Mouse (Mus musculus) heart, embryonic 14.5 days (tissue): ENCODE data around the gene Psmd10. TPM values are rescaled to one million over a fixed set of nuclear protein-coding genes. Genes with fewer than 3 reads are reported as not detected.

Experiments used
- ATAC-seq: fragments of 200-750 bp; cut with Nextera tagmentation; 2 replicates; pipeline ENCODE4 v1.8.0; 2017; ENCODE audit warnings: low read depth, moderate TSS enrichment; ENCODE audit not compliant: insufficient number of reproducible peaks, insufficient read depth, low FRiP score
- H3K27ac ChIP-seq, 2 experiments: fragments of 200-500 bp in 1 of 2; fragments of 300-500 bp in 1 of 2; sonication (generic) in 1 of 2; replicated peaks in 1 of 2; 2 replicates each; pipeline ENCODE4 v1.5.1; 2012 to 2014; ENCODE audit warnings: low read depth in 2 of 2, low read length in 2 of 2, control low read depth in 1 of 2, mild to moderate bottlenecking in 1 of 2, mixed read lengths in 1 of 2; ENCODE audit not compliant: control insufficient read depth in 1 of 2, insufficient read depth in 1 of 2
- H3K27me3 ChIP-seq: fragments of 300-500 bp; sonication (generic); 2 replicates; pipeline ENCODE4 v1.6.1; 2014; ENCODE audit warnings: mild to moderate bottlenecking, low read length, control low read depth; ENCODE audit not compliant: control insufficient read depth, insufficient read depth
- H3K36me3 ChIP-seq: fragments of 300-500 bp; sonication (generic); 2 replicates; pipeline ENCODE4 v1.6.1; 2014; ENCODE audit warnings: mild to moderate bottlenecking, control low read depth, low read length, mixed read lengths; ENCODE audit not compliant: control insufficient read depth, insufficient read depth
- H3K4me1 ChIP-seq, 2 experiments: fragments of 200-500 bp in 1 of 2; fragments of 300-500 bp in 1 of 2; sonication (generic) in 1 of 2; 2 replicates each; pipeline ENCODE4 v1.6.1; 2012 to 2014; ENCODE audit warnings: low read length in 2 of 2, control low read depth in 1 of 2, mixed read lengths in 1 of 2; ENCODE audit not compliant: control insufficient read depth in 2 of 2, insufficient read depth in 2 of 2
- H3K4me2 ChIP-seq: fragments of 300-500 bp; sonication (generic); 2 replicates; pipeline ENCODE4 v1.6.1; 2014; ENCODE audit warnings: mild to moderate bottlenecking, low read length
- H3K4me3 ChIP-seq, 2 experiments: fragments of 200-500 bp in 1 of 2; fragments of 300-500 bp in 1 of 2; sonication (generic) in 1 of 2; 2 replicates each; pipeline ENCODE4 v1.5.1; 2012 to 2014; ENCODE audit warnings: low read length in 2 of 2, mild to moderate bottlenecking in 2 of 2, control low read depth in 1 of 2, low read depth in 1 of 2, moderate library complexity in 1 of 2; ENCODE audit not compliant: control insufficient read depth in 1 of 2, insufficient read depth in 1 of 2
- H3K9ac ChIP-seq: fragments of 300-500 bp; sonication (generic); 2 replicates; pipeline ENCODE4 v1.6.1; 2014; ENCODE audit warnings: mild to moderate bottlenecking, low read length
- H3K9me3 ChIP-seq: fragments of 300-500 bp; sonication (generic); 2 replicates; pipeline ENCODE4 v1.6.1; 2016; ENCODE audit warnings: low read length, control low read depth; ENCODE audit not compliant: control insufficient read depth
- WGBS: fragments of 180-500 bp; shearing (Covaris S2); extraction: QIAGEN DNeasy Blood & Tissue Kit; methylation state at CpG from one replicate; pipeline ENCODE4 v1.1.7; 2014; 5-methylcytosine and 5-hydroxymethylcytosine counted together
- polyA plus RNA-seq: library from polyadenylated mRNA; unstranded; fragments of >200 nt; fragmentation: Nextera tagmentation; extraction: Ambion mirVana; gene quantifications from 2 replicates; pipeline ENCODE4 v1.2.1, GENCODE M21; 2014

The Psmd10 gene
- polyA plus RNA-seq: 39.1 and 40.5 TPM in 2 replicates

DNA sequence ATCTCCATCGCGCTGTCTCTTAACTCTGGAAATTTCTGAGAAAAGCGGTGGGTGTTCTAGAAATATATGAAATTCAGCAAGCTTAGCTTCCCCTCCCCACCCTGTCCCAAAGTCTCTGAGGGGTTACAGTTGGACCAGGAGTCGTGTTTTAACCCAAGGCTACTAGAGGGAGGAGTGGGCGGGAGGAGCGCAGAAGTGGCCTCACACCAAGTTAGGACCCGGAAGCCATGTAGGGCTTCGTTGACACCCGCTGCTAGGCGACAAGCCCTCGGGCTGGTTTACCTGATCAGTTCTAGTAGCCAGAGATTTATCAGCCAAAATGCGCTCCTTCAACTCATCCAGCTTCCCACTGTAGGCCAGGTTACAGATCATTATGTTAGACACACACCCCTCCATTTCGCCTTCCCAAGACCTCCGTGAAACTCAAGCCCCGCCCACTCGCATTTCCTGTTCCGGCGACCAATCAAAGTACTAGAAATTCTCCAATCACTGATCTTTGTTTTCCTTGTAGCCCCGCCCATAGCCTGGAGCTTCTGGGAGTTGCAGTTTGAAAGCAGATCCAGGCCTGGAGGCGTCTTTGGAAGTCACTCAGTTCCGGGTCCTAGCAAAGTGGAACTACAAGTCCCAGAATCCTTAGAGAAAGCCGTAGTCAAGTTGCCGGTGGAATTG lies at the start of gene Psmd10, which contains the start of gene Atg4a:
Psmd10 (minus strand) TSS at position 457 of the 669 bp plus-strand sequence.
Atg4a (plus strand) TSS at position 636 of the 669 bp plus-strand sequence.
- Histone ChIP-seq H3K4me2 (peak within 1 kb of the TSS; percentile 64), H3K4me1 (0 out of 4 replicates have a peak, but pooled peaks cover 0 to 3% of the 10 kb centered on the region in 2 experiments), H3K36me3 (peaks cover 5% of the 10 kb centered on the region; the same call in 1 of the 2 replicates), H3K27me3 (no peaks in the 10 kb centered on the region), H3K27ac (no peak within 1 kb of the TSS), H3K4me3 (peak within 1 kb of the TSS; percentile 54 to 73), H3K9me3 (no peaks in the 10 kb centered on the region), H3K9ac (peak within 1 kb of the TSS; percentile 64)
- peak; percentile 96 for ATAC-seq
- WGBS: 22% methylated on average over 23 of the region's 23 CpGs

DNA sequence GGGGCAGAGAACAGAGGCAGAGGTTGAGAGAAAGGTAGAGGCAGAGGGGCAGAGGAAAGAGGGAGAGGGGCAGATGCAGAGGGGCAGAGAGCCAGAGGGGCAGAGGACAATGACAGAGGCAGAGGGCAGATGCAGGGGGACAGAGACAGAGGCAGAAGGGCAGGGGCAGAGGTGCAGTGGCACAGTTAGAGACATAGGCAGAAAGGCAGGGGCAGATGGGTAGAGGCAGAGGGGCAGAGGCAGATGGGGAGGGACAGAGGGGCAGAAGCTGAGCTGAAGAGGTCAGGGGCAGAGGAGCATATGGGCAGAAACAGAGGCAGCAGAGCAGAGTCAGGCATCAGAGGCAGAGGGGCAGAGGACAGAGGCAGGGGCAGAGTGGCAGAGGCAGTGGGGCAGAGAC lies 42.4 kb upstream of the Psmd10 start:
- H3K4me1 ChIP-seq: no peaks in the 10 kb centered on the region
- no peaks in the 10 kb centered on the region for H3K36me3 ChIP-seq

DNA sequence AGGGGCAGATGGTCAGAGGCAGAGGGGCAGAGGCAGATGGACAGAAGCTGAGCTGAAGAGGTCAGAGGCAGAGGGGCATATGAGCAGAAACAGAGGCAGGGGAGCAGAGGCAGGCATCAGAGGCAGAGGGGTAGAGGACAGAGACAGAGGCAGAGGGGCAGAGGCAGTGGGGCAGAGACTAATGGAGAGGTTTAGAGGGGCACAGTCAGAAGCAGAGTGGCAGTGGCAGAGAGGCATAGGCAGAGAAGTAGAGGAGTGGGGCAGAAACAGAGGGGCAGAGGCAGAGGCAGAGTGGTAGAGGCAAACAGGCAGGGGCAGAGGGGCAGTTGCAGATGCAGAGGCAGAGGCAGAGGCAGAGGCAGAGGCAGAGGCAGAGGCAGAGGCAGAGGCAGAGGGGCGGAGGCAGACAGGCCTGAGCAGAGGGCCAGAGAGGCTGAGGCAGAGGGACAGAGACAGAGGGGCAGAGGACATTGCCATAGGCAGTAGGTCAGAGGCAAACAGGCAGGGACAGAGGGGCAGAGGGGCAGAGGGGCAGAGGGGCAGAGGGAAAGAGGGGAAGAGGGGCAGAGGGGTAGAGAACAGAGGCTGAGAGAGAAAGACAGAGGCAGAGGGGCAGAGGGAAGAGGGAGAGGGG lies 41.5 kb upstream of the Psmd10 start:
- Histone ChIP-seq H3K4me2 (no peak overlapping the region), H3K36me3 (no peaks in the 10 kb centered on the region), H3K4me3 (no peak overlapping the region), H3K9me3 (no peaks in the 10 kb centered on the region), H3K4me1 (no peaks in the 10 kb centered on the region), H3K27ac (no peak overlapping the region), H3K9ac (no peak overlapping the region), H3K27me3 (peaks cover 14% of the 10 kb centered on the region; the same call in 1 of the 2 replicates)
- ATAC-seq: no peak
- WGBS: 80% methylated on average over 1 of the region's 1 CpGs

More for the DNA sequence above, 42.4 kb upstream of the Psmd10 start:
- Histone ChIP-seq H3K4me3 (no peak overlapping the region), H3K9me3 (no peaks in the 10 kb centered on the region), H3K9ac (no peak overlapping the region), H3K27me3 (peaks cover 11% of the 10 kb centered on the region; the same call in 1 of the 2 replicates), H3K4me2 (no peak overlapping the region), H3K27ac (no peak overlapping the region)
- no peak; the same call in 1 of the 2 replicates for ATAC-seq

DNA sequence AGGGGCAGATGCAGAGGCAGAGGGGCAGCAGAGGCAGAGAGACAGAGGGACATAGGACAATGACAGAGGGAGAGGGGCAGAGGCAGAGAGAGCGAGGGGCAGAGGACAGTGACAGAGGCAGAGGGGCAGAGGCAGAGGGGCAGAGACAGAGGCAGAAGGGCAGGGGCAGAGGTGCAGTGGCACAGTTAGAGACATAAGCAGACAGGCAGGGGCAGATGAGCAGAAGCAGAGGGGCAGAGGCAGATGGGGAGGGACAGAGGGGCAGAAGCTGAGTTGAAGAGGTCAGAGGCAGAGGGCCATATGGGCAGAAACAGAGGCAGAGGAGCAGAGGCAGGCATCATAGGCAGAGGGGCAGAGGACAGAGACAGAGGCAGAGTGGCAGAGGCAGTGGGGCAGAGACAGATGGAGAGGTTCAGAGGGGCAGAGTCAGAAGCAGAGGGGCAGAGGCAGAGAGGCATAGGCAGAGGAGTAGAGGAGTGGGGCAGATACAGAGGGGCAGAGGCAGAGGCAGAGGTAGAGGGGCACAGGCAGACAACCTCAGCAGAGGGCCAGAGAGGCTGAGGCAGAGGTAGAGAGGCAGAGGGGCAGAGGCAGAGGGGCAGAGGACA lies 40.5 kb upstream of the Psmd10 start:
- no peaks in the 10 kb centered on the region for H3K36me3 ChIP-seq
- H3K4me1 ChIP-seq: no peaks in the 10 kb centered on the region
- no peak overlapping the region for H3K4me3 ChIP-seq
- ATAC-seq: no peak
- no peak overlapping the region for H3K4me2 ChIP-seq
- H3K27ac ChIP-seq: no peak overlapping the region
- 73% methylated on average over 1 of the region's 1 CpGs for WGBS
- H3K27me3 ChIP-seq: peaks cover 15% of the 10 kb centered on the region; the same call in 1 of the 2 replicates
- H3K9me3 ChIP-seq: no peaks in the 10 kb centered on the region
- H3K9ac ChIP-seq: no peak overlapping the region

DNA sequence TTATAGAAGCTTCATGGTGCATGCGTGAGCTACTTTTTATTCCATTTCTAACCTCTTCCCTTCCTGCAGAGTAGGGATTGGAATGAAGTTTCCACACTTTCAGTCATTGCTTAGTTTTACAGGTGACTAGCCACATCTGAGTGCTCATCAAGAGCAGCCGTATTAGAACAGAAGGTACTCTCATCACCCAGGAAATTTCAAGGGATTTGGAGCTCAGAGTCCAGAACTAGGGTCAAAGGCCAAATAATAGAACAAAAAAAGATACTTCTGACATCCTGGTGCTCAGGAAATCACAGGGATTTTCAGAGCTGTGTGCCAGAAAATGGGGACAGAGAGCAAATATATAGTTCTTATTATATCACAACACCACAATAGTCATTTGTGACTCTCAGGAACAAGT lies 28.7 kb upstream of the Psmd10 start:
- WGBS: 78% methylated on average over 2 of the region's 2 CpGs
- ATAC-seq: no peak
- no peaks in the 10 kb centered on the region for H3K36me3 ChIP-seq
- H3K27ac ChIP-seq: no peak overlapping the region
- H3K27me3 ChIP-seq: peaks cover 24% of the 10 kb centered on the region
- no peak overlapping the region for H3K4me3 ChIP-seq
- H3K9me3 ChIP-seq: no peaks in the 10 kb centered on the region
- peaks cover 4 to 9% of the 10 kb centered on the region in 2 experiments for H3K4me1 ChIP-seq
- H3K4me2 ChIP-seq: no peak overlapping the region
- H3K9ac ChIP-seq: no peak overlapping the region

DNA sequence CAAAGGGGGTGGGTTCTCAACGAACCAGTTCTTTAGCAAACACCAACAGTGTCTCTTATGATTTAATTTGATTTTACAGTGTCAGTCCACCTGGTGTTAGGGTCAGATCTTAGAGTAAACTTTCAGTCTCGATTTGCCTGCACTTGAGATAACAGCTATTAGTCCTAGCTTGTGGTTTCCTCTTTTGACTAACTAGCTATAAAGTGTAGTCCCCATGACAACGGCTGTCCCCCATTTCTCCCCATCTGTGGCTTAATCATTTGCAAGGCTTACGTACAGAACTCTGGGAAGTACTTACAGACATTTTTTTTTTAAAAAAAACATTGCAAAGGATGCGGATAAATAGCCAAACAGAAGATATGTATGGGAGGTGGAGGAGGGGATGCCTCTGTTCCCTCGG lies 28.3 kb upstream of the Psmd10 start:
- H3K36me3 ChIP-seq: no peaks in the 10 kb centered on the region
- no peak for ATAC-seq
- H3K4me2 ChIP-seq: no peak overlapping the region
- WGBS: 65% methylated on average over 6 of the region's 6 CpGs
- no peak overlapping the region for H3K4me3 ChIP-seq
- no peak overlapping the region for H3K27ac ChIP-seq
- peaks cover 24% of the 10 kb centered on the region for H3K27me3 ChIP-seq
- no peaks in the 10 kb centered on the region for H3K9me3 ChIP-seq
- no peak overlapping the region for H3K9ac ChIP-seq
- peaks cover 4 to 9% of the 10 kb centered on the region in 2 experiments for H3K4me1 ChIP-seq

DNA sequence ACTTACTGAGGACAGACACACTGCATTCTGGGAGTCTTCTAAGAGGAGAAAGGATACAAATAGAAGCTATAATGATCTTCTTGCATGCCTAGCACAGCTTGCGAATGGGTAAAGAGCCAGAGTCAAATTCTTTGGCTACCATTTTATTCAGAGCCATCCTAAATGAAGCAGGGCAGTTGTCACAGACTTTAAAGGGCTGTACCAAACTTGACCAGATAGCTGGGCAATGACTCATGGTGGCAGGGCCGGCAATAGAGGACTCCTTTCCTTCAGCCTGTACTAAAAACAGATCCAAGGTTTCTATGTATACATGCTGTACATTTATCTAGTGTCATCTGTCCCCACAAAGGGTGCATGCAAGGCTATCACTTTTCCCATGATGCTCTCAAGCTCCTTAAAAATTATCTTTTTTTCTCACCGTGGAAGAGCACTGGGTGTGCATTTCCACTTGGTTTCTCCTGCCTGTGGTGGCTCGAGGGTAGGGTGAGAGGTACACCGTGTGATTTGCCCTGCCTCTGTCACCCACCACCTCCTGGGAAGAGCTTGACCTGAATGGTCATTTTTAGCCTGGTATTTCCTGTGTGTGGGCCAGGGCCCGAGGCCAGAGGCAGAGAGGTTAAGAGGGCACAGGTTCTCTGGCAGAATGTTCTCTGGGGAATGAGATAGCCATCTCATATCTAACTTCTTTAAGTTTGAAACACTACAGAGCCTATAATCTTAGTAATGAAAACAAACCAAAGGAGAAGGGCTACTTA lies 26.9 kb upstream of the Psmd10 start:
- ATAC-seq: no peak
- Histone ChIP-seq H3K27ac (no peak overlapping the region), H3K4me2 (no peak overlapping the region), H3K4me1 (peaks cover 4 to 9% of the 10 kb centered on the region in 2 experiments), H3K36me3 (no peaks in the 10 kb centered on the region), H3K9ac (no peak overlapping the region), H3K27me3 (peaks cover 19% of the 10 kb centered on the region), H3K9me3 (no peaks in the 10 kb centered on the region), H3K4me3 (no peak overlapping the region)
- WGBS: 35% methylated on average over 6 of the region's 6 CpGs
